Mouse (Mus musculus) gastrocnemius, postnatal 25 days (tissue): ENCODE results near the gene Cirbp. TPM values are rescaled to one million over a fixed set of nuclear protein-coding genes. Genes with fewer than 3 reads are reported as not detected.
"Not testable (repeated sequence)": the region's sequence is repeated elsewhere in the genome, so short reads cannot be mapped to it uniquely, and the experiment has no call there.

ENCODE experiments used
- DNase-seq: peaks from one replicate; pipeline ENCODE4 v3.0.0; 2022
- total RNA-seq, 2 experiments: library from RNA; stranded (reverse); gene quantifications; 1 replicate in 1 of 2; 2 replicates in 1 of 2; pipeline ENCODE4 v1.2.3; 2021

Gene Cirbp
- total RNA-seq, 2 experiments from 2014 or later: 17.3 to 21.4 TPM

GRCm38 (mm10) chr10:80179068-80180051, 13.6 kb downstream of the Cirbp start, which contains the start of gene Efna2:
TSS of gene Efna2 (plus strand) at chr10:80179482.
- DNase-seq: no peak

GRCm38 (mm10) chr10:80180288-80180687, 14.5 kb downstream of the Cirbp start:
- no peak for DNase-seq

- DNase-seq: no peak
These were observed 15.0 kb downstream of the Cirbp start for GRCm38 (mm10) chr10:80180823-80181222.

GRCm38 (mm10) chr10:80182547-80182946, 16.8 kb downstream of the Cirbp start:
- DNase-seq: no peak

GRCm38 (mm10) chr10:80186649-80187048, 20.9 kb downstream of the Cirbp start:
- no peak for DNase-seq

- DNase-seq: no peak
These were observed 22.0 kb downstream of the Cirbp start for GRCm38 (mm10) chr10:80187739-80188138.

- no peak for DNase-seq
These were observed 22.8 kb downstream of the Cirbp start for GRCm38 (mm10) chr10:80188453-80189024.

- DNase-seq: no peak
These were observed 24.2 kb downstream of the Cirbp start for GRCm38 (mm10) chr10:80189999-80190398.

GRCm38 (mm10) chr10:80190491-80191051, 24.8 kb downstream of the Cirbp start:
- DNase-seq: no peak

- no peak for DNase-seq
These were observed 28.2 kb downstream of the Cirbp start for GRCm38 (mm10) chr10:80193976-80194375.

- DNase-seq: no peak
These were observed 28.7 kb downstream of the Cirbp start for GRCm38 (mm10) chr10:80194441-80194840.

- DNase-seq: no peak
These were observed 30.4 kb downstream of the Cirbp start for GRCm38 (mm10) chr10:80196167-80196566.

- DNase-seq: no peak
These were observed 31.2 kb downstream of the Cirbp start for GRCm38 (mm10) chr10:80196778-80197581.

- DNase-seq: peak; percentile 69
These were observed 33.7 kb downstream of the Cirbp start for GRCm38 (mm10) chr10:80199440-80200008.

- no peak for DNase-seq
These were observed 34.7 kb downstream of the Cirbp start for GRCm38 (mm10) chr10:80200485-80200884.

GRCm38 (mm10) chr10:80204055-80204454, 38.3 kb downstream of the Cirbp start:
- DNase-seq: no peak

GRCm38 (mm10) chr10:80207201-80207600, 41.4 kb downstream of the Cirbp start:
- DNase-seq: no peak

- DNase-seq: no peak
These were observed 41.9 kb downstream of the Cirbp start for GRCm38 (mm10) chr10:80207676-80208075.

- DNase-seq: no peak
These were observed 42.5 kb downstream of the Cirbp start for GRCm38 (mm10) chr10:80208248-80208647.

GRCm38 (mm10) chr10:80208841-80209371, 43.1 kb downstream of the Cirbp start:
- DNase-seq: no peak

GRCm38 (mm10) chr10:80211547-80212103, 45.8 kb downstream of the Cirbp start:
- DNase-seq: not testable (repeated sequence)
